Mouse (Mus musculus): Measurements from ENCODE around the gene Hspd1.
A peak's percentile ranks its signal among the peaks of the same experiment; 100 is the strongest.
"Not testable (repeated sequence)": the region's sequence is repeated elsewhere in the genome, so short reads cannot be mapped to it uniquely, and the experiment has no call there.

Gene Hspd1

GRCm38 (mm10) chr1:55087932-55088610 lies at the start of gene Hspd1, which contains the start of gene Hspe1:
Gene Hspd1 (minus strand): TSS chr1:55088243.
Gene Hspe1 (plus strand): TSS chr1:55088132.
- peak; percentile 98 for DNase-seq (ENCODE audit: extremely low read depth, low read depth)

- peak; percentile 16 for DNase-seq (ENCODE audit: extremely low read depth, low read depth)
These were observed 47.8 kb upstream of the Hspd1 start for GRCm38 (mm10) chr1:55135846-55136245.

- DNase-seq (ENCODE audit: extremely low read depth, low read depth): no peak
These were observed 46.3 kb upstream of the Hspd1 start for GRCm38 (mm10) chr1:55134301-55134700.

GRCm38 (mm10) chr1:55133173-55133572 lies 45.1 kb upstream of the Hspd1 start:
- no peak for DNase-seq (ENCODE audit: extremely low read depth, low read depth)

- peak; percentile 20 for DNase-seq (ENCODE audit: extremely low read depth, low read depth)
These were observed 44.3 kb upstream of the Hspd1 start for GRCm38 (mm10) chr1:55132308-55132707.

- DNase-seq (ENCODE audit: extremely low read depth, low read depth): peak; percentile 55
These were observed 43.5 kb upstream of the Hspd1 start for GRCm38 (mm10) chr1:55131424-55132014.

GRCm38 (mm10) chr1:55130943-55131401 lies 42.9 kb upstream of the Hspd1 start, which contains the start of gene Mob4:
Gene Mob4 (plus strand): TSS chr1:55131231.
- DNase-seq (ENCODE audit: extremely low read depth, low read depth): peak; percentile 85

GRCm38 (mm10) chr1:55130190-55130916 lies 42.3 kb upstream of the Hspd1 start:
- peak; percentile 8 for DNase-seq (ENCODE audit: extremely low read depth, low read depth)

GRCm38 (mm10) chr1:55129716-55130115 lies 41.7 kb upstream of the Hspd1 start:
- peak; percentile 41 for DNase-seq (ENCODE audit: extremely low read depth, low read depth)

GRCm38 (mm10) chr1:55124136-55124535 lies 36.1 kb upstream of the Hspd1 start:
- not testable (repeated sequence) for DNase-seq (ENCODE audit: extremely low read depth, low read depth)

- no peak for DNase-seq (ENCODE audit: extremely low read depth, low read depth)
These were observed 35.5 kb upstream of the Hspd1 start for GRCm38 (mm10) chr1:55123561-55123960.

GRCm38 (mm10) chr1:55123046-55123445 lies 35.0 kb upstream of the Hspd1 start:
- DNase-seq (ENCODE audit: extremely low read depth, low read depth): no peak

GRCm38 (mm10) chr1:55109066-55109766 lies 21.2 kb upstream of the Hspd1 start:
- no peak for DNase-seq (ENCODE audit: extremely low read depth, low read depth)

GRCm38 (mm10) chr1:55108473-55108872 lies 20.4 kb upstream of the Hspd1 start:
- no peak for DNase-seq (ENCODE audit: extremely low read depth, low read depth)

- no peak for DNase-seq (ENCODE audit: extremely low read depth, low read depth)
These were observed 19.6 kb upstream of the Hspd1 start for GRCm38 (mm10) chr1:55107644-55108043.

GRCm38 (mm10) chr1:55106919-55107585 lies 19.0 kb upstream of the Hspd1 start:
- no peak for DNase-seq (ENCODE audit: extremely low read depth, low read depth)

GRCm38 (mm10) chr1:55092469-55092868 lies 4.4 kb upstream of the Hspd1 start:
- DNase-seq (ENCODE audit: extremely low read depth, low read depth): no peak

- no peak for DNase-seq (ENCODE audit: extremely low read depth, low read depth)
These were observed 4.0 kb upstream of the Hspd1 start for GRCm38 (mm10) chr1:55092056-55092455.

- no peak for DNase-seq (ENCODE audit: extremely low read depth, low read depth)
These were observed 1.5 kb upstream of the Hspd1 start for GRCm38 (mm10) chr1:55089498-55090064.

GRCm38 (mm10) chr1:55088611-55089497 lies 811 bp upstream of the Hspd1 start:
- DNase-seq (ENCODE audit: extremely low read depth, low read depth): no peak
